Mouse (Mus musculus) hematopoietic stem cell, adult 5-6 weeks (primary cell): ENCODE measurements around the gene Cnn3. TPM values are rescaled to one million over a fixed set of nuclear protein-coding genes. Genes with fewer than 3 reads are reported as not detected.

Experiments
- ATAC-seq, 2 experiments: fragments of 125-278 bp in 1 of 2; replicated peaks in 1 of 2; 2 replicates each; pipeline ENCODE4 v1.8.0; 2016 to 2017; ENCODE audit warnings: inconsistent platforms in 2 of 2, mild to moderate bottlenecking in 2 of 2, moderate number of reproducible peaks in 2 of 2, low read depth in 1 of 2, moderate TSS enrichment in 1 of 2; ENCODE audit not compliant: low FRiP score in 2 of 2, poor library complexity in 2 of 2, severe bottlenecking in 2 of 2, insufficient read depth in 1 of 2, low TSS enrichment in 1 of 2
- total RNA-seq: library from RNA; stranded (forward); fragments of 172-1452, 232-1000 nt; gene quantifications from 2 replicates; pipeline ENCODE4 v1.2.3, GENCODE M21; 2017

The Cnn3 gene
- total RNA-seq: 41.1 and 44.8 TPM in 2 replicates

DNA sequence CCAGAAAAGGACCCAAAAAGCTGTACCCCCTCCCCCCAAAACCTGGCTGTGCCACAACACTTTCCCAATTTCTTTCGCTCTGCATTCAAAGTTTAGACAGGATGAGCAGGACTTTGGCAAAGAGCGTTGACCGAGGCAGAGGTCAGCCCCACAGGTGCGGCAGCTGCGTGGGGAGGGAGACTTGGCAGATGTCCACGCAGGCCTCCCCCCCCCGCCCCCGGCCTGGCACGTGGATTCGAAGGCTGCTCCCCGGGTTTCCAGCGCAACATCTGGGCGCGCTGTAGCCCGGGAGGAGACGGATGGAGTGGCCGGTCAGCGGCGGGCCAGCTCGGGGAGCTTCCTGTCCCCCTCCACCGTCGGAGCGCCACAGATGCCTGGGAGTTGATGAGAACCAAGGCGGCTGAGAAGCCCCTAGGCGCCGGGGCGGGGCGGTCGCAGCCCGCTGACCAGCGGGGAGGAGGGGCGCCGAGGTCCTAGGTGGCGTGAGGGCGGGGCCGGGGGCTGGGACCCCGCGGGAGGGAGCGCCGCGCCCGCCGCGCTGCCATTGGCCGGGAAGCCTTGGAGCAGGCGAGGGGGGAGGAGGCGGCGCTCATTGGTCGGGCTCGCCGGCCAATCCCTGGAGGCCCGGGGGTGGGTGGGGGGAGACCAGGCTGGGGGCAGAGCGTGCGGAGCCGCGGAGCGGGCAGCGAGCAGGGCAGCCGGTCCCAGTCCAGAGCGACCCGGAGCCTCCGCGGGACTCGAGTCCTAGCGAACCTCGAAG is at the start of gene Cnn3:
Cnn3 (plus strand) TSS at position 637 of the 760 bp plus-strand sequence.
- peak; percentile 65 to 66 for ATAC-seq

GRCm38 (mm10) chr3:121378708-121379612 is 47.3 kb upstream of the Cnn3 start:
- no peak for ATAC-seq

- no peak for ATAC-seq
Observed at GRCm38 (mm10) chr3:121379699-121380098, 46.6 kb upstream of the Cnn3 start.

DNA sequence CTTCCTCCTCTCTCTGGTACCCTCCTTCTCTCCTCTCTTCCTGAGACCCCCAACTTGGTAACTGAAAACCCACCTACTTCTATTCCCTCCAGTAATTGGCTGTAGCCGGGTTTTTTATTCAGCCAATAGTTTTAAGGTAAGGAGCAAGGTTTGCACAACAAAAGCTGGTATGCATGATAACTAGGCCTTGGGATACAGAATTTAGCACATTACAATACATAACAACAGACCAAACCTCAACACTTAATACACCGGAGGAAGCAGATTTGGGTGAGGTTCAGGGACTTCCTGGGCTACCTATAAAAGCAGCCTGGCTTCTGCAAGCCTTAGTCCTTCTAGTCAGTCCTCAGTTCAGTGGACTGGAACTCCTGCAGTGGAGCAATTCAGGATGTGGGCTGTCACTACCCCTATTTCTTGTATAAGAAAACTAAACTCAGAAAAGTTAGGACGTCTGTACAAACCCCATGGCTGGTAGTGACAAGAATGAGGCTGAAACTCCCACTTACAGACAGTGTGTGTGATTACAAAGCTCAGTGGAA is 38.8 kb upstream of the Cnn3 start:
- peak in 1 of 2 experiments; percentile 32; a peak in 2 of 4 replicates for ATAC-seq

DNA sequence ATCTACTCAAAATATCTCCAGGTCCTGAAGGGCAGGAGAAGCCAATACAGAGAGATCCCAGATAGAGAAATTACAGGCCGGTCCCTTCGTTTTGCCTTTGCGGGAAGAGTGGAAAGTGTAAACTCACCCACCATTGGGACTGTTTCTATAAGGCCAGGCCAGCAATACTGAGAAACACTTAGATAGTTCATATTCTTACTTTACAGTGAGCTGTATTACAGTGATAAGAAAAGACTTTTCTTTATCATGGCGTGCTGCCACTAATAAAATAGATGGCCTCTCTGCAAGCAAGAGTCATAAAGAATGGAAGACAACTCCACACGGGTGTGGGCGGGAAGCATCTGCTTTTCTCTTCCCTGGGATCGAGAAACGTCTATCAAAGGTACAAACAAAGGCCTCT is 36.9 kb upstream of the Cnn3 start:
- no peak for ATAC-seq

- no peak for ATAC-seq
Observed at GRCm38 (mm10) chr3:121389860-121390530, 36.3 kb upstream of the Cnn3 start.

DNA sequence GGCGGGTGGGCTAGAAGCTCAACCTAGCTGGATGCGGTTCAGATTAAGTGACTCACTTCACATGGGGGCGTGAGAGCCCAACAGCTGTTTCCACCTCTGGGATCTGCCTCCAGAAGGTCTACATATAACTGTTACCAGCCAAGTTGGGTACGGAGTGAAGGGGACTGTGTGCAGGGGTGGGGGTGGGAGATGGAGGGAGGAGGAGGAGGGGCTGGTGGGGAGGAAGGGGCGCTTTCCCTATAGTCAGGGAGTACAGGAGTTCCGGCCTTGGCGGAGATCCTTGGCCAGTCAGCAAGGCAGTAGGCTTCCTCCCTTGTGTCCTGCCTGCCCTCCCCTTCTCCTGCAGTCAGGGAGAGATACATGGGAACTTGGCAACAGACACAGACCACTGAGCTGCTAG is 35.6 kb upstream of the Cnn3 start:
- no peak for ATAC-seq

GRCm38 (mm10) chr3:121395588-121396295 is 30.6 kb upstream of the Cnn3 start:
- no peak for ATAC-seq

- no peak for ATAC-seq
Observed at GRCm38 (mm10) chr3:121396561-121396960, 29.7 kb upstream of the Cnn3 start.

GRCm38 (mm10) chr3:121397007-121397406 is 29.3 kb upstream of the Cnn3 start:
- ATAC-seq: no peak

DNA sequence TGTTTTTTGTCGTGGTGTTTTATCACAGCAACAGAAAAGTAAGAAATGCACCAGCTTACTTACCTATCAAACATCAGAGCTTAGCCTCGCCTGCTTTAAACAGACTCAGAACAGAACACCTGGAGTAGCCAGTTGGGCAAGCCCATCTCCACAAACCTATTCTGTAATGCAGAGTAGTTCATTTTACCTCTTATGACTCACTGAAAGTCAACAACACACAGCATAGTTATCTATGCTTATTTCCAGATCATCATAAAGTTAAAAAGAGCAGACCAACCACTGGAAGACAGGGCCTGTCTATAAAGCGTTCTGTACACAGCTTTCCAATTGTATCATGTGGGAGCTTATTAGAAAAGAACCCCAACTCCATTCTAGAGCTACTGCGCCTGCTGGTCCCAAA is 24.9 kb upstream of the Cnn3 start:
- no peak for ATAC-seq

DNA sequence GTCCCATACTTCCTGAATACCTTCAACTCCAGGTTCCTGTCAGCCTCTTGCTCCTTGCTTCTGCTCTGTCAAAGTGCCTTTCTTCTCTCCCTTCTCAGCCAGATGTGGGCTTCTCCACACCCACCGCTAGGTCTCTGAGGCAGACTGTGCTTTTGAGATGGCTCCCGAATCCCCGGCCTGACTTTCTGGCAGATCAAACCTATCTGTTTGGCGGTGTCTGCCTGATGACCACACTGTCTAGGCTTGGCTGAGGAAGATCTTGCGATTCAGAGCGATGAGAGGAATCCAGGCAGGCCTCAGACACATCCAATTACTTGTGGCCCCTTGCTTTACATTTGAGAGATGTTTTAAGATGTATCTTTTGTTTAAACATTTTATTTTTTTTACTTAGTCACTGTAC is 24.2 kb upstream of the Cnn3 start:
- ATAC-seq: no peak

DNA sequence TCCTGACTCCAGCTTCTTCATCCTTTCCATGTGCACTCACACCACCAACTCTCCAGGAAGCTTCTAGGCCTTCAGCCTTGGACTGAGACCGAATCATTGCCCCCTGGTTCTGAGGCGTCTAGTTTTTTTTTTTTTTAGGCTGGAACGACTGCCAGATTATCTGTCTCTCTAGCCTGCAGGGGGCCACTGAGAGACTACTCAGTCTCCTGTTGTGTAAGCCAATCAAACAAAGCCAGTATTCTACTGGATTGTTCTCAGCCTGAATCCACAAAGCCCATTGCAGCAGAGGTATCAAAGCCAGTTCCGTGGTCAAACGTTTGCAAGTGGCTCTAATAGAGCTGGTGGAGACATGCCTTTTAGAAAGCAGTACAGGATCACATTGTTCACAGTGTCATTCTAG is 22.8 kb upstream of the Cnn3 start:
- ATAC-seq: no peak

GRCm38 (mm10) chr3:121405101-121405500 is 21.2 kb upstream of the Cnn3 start:
- ATAC-seq: no peak

- no peak for ATAC-seq
Observed at GRCm38 (mm10) chr3:121407417-121407816, 18.9 kb upstream of the Cnn3 start.

DNA sequence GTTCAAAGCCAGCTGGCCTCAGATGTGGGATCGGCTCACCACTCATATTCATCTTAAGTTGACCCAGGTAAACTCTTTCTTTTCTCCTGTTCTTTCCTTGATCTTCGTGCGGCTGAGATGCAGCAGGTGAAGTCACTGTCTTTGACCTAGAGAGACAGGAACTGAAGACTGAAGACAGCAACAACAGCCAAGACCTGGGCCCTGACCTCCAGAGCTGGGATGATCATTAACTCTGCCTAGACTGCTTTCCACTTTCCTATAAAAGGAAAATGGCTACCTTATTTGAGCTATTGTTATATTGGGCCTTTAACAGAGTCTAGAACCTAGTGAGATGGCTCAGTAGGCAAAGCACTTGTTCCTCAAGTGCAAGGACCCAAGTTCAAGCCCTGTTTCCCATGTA is 17.9 kb upstream of the Cnn3 start:
- no peak for ATAC-seq

DNA sequence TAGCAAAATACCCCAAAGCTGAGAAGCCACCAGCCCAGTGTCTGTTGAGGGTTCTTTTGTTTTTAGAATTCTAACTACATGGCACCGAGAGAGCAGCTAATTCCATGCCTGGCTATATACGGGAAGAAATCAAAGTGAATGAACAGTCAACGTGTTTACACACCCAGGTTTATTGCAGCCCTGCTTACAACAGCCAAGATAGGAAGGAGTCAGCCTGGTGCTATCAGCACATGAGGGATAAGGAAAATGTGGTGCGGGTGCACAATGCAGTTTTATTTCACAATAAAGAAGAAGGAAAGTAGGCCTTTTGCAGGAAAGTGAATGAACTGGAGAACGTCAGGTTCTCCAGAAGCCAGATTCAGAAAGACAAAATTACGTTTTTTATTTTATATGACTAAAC is 14.8 kb upstream of the Cnn3 start:
- no peak for ATAC-seq
